Mouse (Mus musculus): ENCODE measurements around the gene Gab1.

The Gab1 gene

GRCm38 (mm10) chr8:80880196-80881106 is at the start of gene Gab1:
Gene Gab1 (minus strand): TSS chr8:80880519.
- peak; percentile 86 to 87 for DNase-seq

GRCm38 (mm10) chr8:80928770-80929169 is 48.5 kb upstream of the Gab1 start:
- DNase-seq, result no peak

- no peak for DNase-seq
Observed at GRCm38 (mm10) chr8:80923794-80924316, 43.5 kb upstream of the Gab1 start.

- DNase-seq, result peak; percentile 77 to 79
Observed at GRCm38 (mm10) chr8:80922642-80923041, 42.3 kb upstream of the Gab1 start.

- no peak for DNase-seq
Observed at GRCm38 (mm10) chr8:80919130-80919529, 38.8 kb upstream of the Gab1 start.

GRCm38 (mm10) chr8:80918531-80918930 is 38.2 kb upstream of the Gab1 start:
- no peak for DNase-seq

- DNase-seq, result no peak
Observed at GRCm38 (mm10) chr8:80916463-80917235, 36.3 kb upstream of the Gab1 start.

- DNase-seq, result no peak
Observed at GRCm38 (mm10) chr8:80913016-80913748, 32.9 kb upstream of the Gab1 start.

- DNase-seq, result no peak
Observed at GRCm38 (mm10) chr8:80911400-80911799, 31.1 kb upstream of the Gab1 start.

- peak; percentile 21 to 29 for DNase-seq
Observed at GRCm38 (mm10) chr8:80908262-80908907, 28.1 kb upstream of the Gab1 start.

- DNase-seq, result no peak
Observed at GRCm38 (mm10) chr8:80902354-80902753, 22.0 kb upstream of the Gab1 start.

- no peak for DNase-seq
Observed at GRCm38 (mm10) chr8:80899364-80899763, 19.0 kb upstream of the Gab1 start.

- no peak for DNase-seq
Observed at GRCm38 (mm10) chr8:80896026-80896425, 15.7 kb upstream of the Gab1 start.

- no peak for DNase-seq
Observed at GRCm38 (mm10) chr8:80895397-80895796, 15.1 kb upstream of the Gab1 start.

- DNase-seq, result no peak
Observed at GRCm38 (mm10) chr8:80894528-80894927, 14.2 kb upstream of the Gab1 start.

GRCm38 (mm10) chr8:80879426-80880195 is 708 bp downstream of the Gab1 start:
- DNase-seq, result peak; percentile 69 to 71

GRCm38 (mm10) chr8:80878801-80879425 is 1.4 kb downstream of the Gab1 start:
- DNase-seq, result peak; percentile 59 to 67

GRCm38 (mm10) chr8:80878146-80878545 is 2.2 kb downstream of the Gab1 start:
- DNase-seq, result peak; percentile 31 to 56

- no peak for DNase-seq
Observed at GRCm38 (mm10) chr8:80875537-80875936, 4.8 kb downstream of the Gab1 start.

GRCm38 (mm10) chr8:80873723-80874427 is 6.4 kb downstream of the Gab1 start:
- DNase-seq, result no peak
